8 mouse cellular contexts compared by ENCODE assay signal in the genomic region with DNA sequence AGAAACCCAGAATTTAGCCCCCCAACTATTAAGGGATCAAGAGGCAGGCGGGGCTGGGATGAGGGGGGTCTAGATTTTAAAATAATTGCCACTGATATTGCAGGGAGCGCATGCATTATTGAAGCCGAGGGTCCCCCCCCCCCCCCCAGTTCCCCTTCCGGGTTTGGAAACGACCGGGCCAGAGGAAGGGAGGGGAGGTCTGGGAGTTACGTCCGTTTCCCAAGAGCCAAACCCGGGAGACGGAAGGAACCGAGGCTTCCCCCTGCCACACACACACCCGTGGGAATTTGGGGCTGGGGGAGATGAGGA. TPM values are rescaled to one million over a fixed set of nuclear protein-coding genes. Genes with fewer than 3 reads are reported as not detected.
DNase-seq lines count a peak whose midpoint lies in the region; ATAC-seq and TF ChIP-seq lines count a peak whose summit lies in the region.

No protein-coding gene starts in this region.

- peak; percentile 6; the same call in 1 of the 2 replicates for ATAC-seq in limb, embryonic 11.5 days (ENCODE audit: insufficient number of reproducible peaks, low FRiP score, low TSS enrichment, low read depth)
- no peak for ATAC-seq in neural tube, embryonic 15.5 days (ENCODE audit: low FRiP score)

- H3K36me3 ChIP-seq in limb, embryonic 11.5 days (ENCODE audit: control insufficient read depth, insufficient read depth, low read length): peaks cover 15% of the 10 kb centered on the region; the same call in 1 of the 2 replicates
- peaks cover 25% of the 10 kb centered on the region for H3K36me3 ChIP-seq in neural tube, embryonic 15.5 days

- H3K4me1 ChIP-seq in lung, adult 2 months (ENCODE audit: control insufficient read depth, insufficient read depth, low read length): peaks cover 7% of the 10 kb centered on the region; the same call in 1 of the 2 replicates
- H3K4me1 ChIP-seq in embryonic fibroblast, embryonic 13.5 days (ENCODE audit: control insufficient read depth, insufficient read depth, low read length): peaks cover 8% of the 10 kb centered on the region; the same call in 1 of the 2 replicates
- H3K4me1 ChIP-seq in limb, embryonic 11.5 days (ENCODE audit: control insufficient read depth, insufficient read depth, low read length): peaks cover 8% of the 10 kb centered on the region
- peaks cover 31% of the 10 kb centered on the region for H3K4me1 ChIP-seq in neural tube, embryonic 15.5 days

- WGBS in lung, adult 2 months: 0% methylated on average over 11 of the region's 12 CpGs
- 0% methylated on average over 11 of the region's 12 CpGs for WGBS in limb, embryonic 11.5 days
- WGBS in neural tube, embryonic 15.5 days: 1% methylated on average over 10 of the region's 12 CpGs

- TF ChIP-seq POLR2A in lung, adult 2 months (IDR thresholded peaks at IDR 0.05; ENCODE audit: borderline replicate concordance, extremely low read depth, low read depth, low read length): no peak
- no peak for TF ChIP-seq POLR2A in embryonic fibroblast, embryonic 13.5 days (IDR thresholded peaks at IDR 0.05; ENCODE audit: low read depth, low read length)

- H3K9ac ChIP-seq in limb, embryonic 11.5 days (ENCODE audit: low read length): peak overlapping the region; percentile 84
- H3K9ac ChIP-seq in neural tube, embryonic 15.5 days (replicated peaks): peak overlapping the region; percentile 97

- H3K4me2 ChIP-seq in limb, embryonic 11.5 days (ENCODE audit: low read depth, severe bottlenecking): peak overlapping the region; percentile 95
- H3K4me2 ChIP-seq in neural tube, embryonic 15.5 days: peak overlapping the region; percentile 83

- no peaks in the 10 kb centered on the region for H3K27me3 ChIP-seq in limb, embryonic 11.5 days (ENCODE audit: control insufficient read depth, insufficient read depth, low read length)
- H3K27me3 ChIP-seq in neural tube, embryonic 15.5 days (replicated peaks): no peaks in the 10 kb centered on the region

- H3K4me3 ChIP-seq in lung, adult 2 months (replicated peaks; ENCODE audit: extremely low read depth, low read depth, low read length): peak overlapping the region; percentile 96
- peak overlapping the region; percentile 97 for H3K4me3 ChIP-seq in embryonic fibroblast, embryonic 13.5 days (ENCODE audit: insufficient read depth, low read length)
- H3K4me3 ChIP-seq in limb, embryonic 11.5 days (ENCODE audit: low read depth, low read length): peak overlapping the region; percentile 81
- H3K4me3 ChIP-seq in neural tube, embryonic 15.5 days (replicated peaks): peak overlapping the region; percentile 88

- no peak for DNase-seq in lung, adult 2 months
- no peak for DNase-seq in lung, postnatal 14 days
- no peak for DNase-seq in limb, embryonic 11.5 days (ENCODE audit: low spot score)
- DNase-seq in MN1 (ENCODE audit: low spot score): no peak
- DNase-seq in urinary bladder, adult 18-20 months (ENCODE audit: low spot score in 2 of 2): no peak
- DNase-seq in thymus, postnatal 25 days: no peak

- TF ChIP-seq CTCF in lung, adult 2 months (IDR thresholded peaks at IDR 0.05; ENCODE audit: insufficient read depth, low read length): no peak
- TF ChIP-seq CTCF in embryonic fibroblast, embryonic 13.5 days (IDR thresholded peaks at IDR 0.05; ENCODE audit: borderline replicate concordance, insufficient read depth, low read length): no peak

- H3K27ac ChIP-seq in embryonic fibroblast, embryonic 13.5 days (ENCODE audit: insufficient read depth, low read length): peak overlapping the region; percentile 97
- peak overlapping the region; percentile 83 for H3K27ac ChIP-seq in limb, embryonic 11.5 days (replicated peaks; ENCODE audit: low read depth, low read length)
- H3K27ac ChIP-seq in neural tube, embryonic 15.5 days (replicated peaks): peak overlapping the region; percentile 97

- no peaks in the 10 kb centered on the region for H3K9me3 ChIP-seq in limb, embryonic 11.5 days (ENCODE audit: control insufficient read depth, low read length)
- no peaks in the 10 kb centered on the region for H3K9me3 ChIP-seq in neural tube, embryonic 15.5 days (replicated peaks)

RNA-seq across cellular contexts. Expression of a gene that starts 0.3 kb away (rescaled TPM):
- polyA plus RNA-seq in lung, adult 2 months (2012; rRNA removed): not detected in 2 replicates
- polyA plus RNA-seq in embryonic fibroblast, embryonic 13.5 days (2011; ENCODE audit: insufficient read length, low read depth, missing spikeins): not detected in 2 replicates
- 0.54 and 0.67 TPM in 2 replicates for polyA plus RNA-seq in limb, embryonic 11.5 days (2014; fragmentation: Nextera tagmentation; extraction: Ambion mirVana)
- polyA plus RNA-seq in neural tube, embryonic 15.5 days (2015; fragmentation: Nextera tagmentation; extraction: Ambion mirVana): not detected in 2 replicates

RNA-seq across cellular contexts. Expression of a gene that starts 0.5 kb away (rescaled TPM):
- polyA plus RNA-seq in lung, adult 2 months (2012; rRNA removed): 1,063 and 1,258 TPM in 2 replicates
- 358 and 390 TPM in 2 replicates for polyA plus RNA-seq in embryonic fibroblast, embryonic 13.5 days (2011; ENCODE audit: insufficient read length, low read depth, missing spikeins)
- 352 and 360 TPM in 2 replicates for polyA plus RNA-seq in limb, embryonic 11.5 days (2014; fragmentation: Nextera tagmentation; extraction: Ambion mirVana)
- 503 and 540 TPM in 2 replicates for polyA plus RNA-seq in neural tube, embryonic 15.5 days (2015; fragmentation: Nextera tagmentation; extraction: Ambion mirVana)

RNA-seq across cellular contexts. Expression of a gene that starts 14.4 kb away (rescaled TPM):
- 37.0 and 45.3 TPM in 2 replicates for polyA plus RNA-seq in lung, adult 2 months (2012; rRNA removed)
- 12.1 and 17.7 TPM in 2 replicates for polyA plus RNA-seq in embryonic fibroblast, embryonic 13.5 days (2011; ENCODE audit: insufficient read length, low read depth, missing spikeins)
- polyA plus RNA-seq in limb, embryonic 11.5 days (2014; fragmentation: Nextera tagmentation; extraction: Ambion mirVana): 13.7 and 14.1 TPM in 2 replicates
- 15.7 and 16.7 TPM in 2 replicates for polyA plus RNA-seq in neural tube, embryonic 15.5 days (2015; fragmentation: Nextera tagmentation; extraction: Ambion mirVana)

RNA-seq across cellular contexts. Expression of a gene that starts 20.6 kb away (rescaled TPM):
- 0.07 TPM in 1 of 2 replicates, not detected in the other for polyA plus RNA-seq in lung, adult 2 months (2012; rRNA removed)
- not detected in 2 replicates for polyA plus RNA-seq in embryonic fibroblast, embryonic 13.5 days (2011; ENCODE audit: insufficient read length, low read depth, missing spikeins)
- polyA plus RNA-seq in limb, embryonic 11.5 days (2014; fragmentation: Nextera tagmentation; extraction: Ambion mirVana): not detected in 2 replicates
- 203 and 258 TPM in 2 replicates for polyA plus RNA-seq in neural tube, embryonic 15.5 days (2015; fragmentation: Nextera tagmentation; extraction: Ambion mirVana)

RNA-seq across cellular contexts. Expression of a gene that starts 30.4 kb away (rescaled TPM):
- polyA plus RNA-seq in lung, adult 2 months (2012; rRNA removed): 28.4 and 32.4 TPM in 2 replicates
- polyA plus RNA-seq in embryonic fibroblast, embryonic 13.5 days (2011; ENCODE audit: insufficient read length, low read depth, missing spikeins): 14.6 and 16.8 TPM in 2 replicates
- polyA plus RNA-seq in limb, embryonic 11.5 days (2014; fragmentation: Nextera tagmentation; extraction: Ambion mirVana): 51.1 and 59.3 TPM in 2 replicates
- 76.5 and 81.6 TPM in 2 replicates for polyA plus RNA-seq in neural tube, embryonic 15.5 days (2015; fragmentation: Nextera tagmentation; extraction: Ambion mirVana)
